Comparison of ENCODE assay signal across 9 mouse cellular contexts in the genomic region with DNA sequence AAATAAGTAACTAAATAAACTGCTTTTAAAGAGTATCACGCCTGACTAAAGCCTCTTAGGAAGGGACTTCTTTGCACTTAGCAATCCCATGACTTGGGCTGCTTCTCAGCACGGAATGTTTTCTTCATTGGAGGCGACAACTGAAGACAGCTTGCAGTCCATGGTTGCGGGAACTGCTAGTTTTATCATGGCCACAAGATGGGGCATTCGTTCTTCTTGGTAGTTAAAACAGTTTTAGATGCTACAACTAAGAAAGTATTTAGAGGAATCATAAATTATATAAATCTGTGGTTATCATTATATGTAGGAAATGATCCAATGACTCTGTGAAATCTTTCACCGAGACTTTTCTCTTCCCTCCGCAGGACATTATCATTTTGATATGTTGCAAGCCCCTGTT. TPM values are rescaled to one million over a fixed set of nuclear protein-coding genes. Genes with fewer than 3 reads are reported as not detected.
A peak's percentile ranks its signal among the peaks of the same experiment; 100 is the strongest.
DNase-seq lines count a peak whose midpoint lies in the region; ATAC-seq and TF ChIP-seq lines count a peak whose summit lies in the region.
"Had no signal": no experiment of that assay in that cellular context is flagged by ENCODE, and none has a peak within 500 bp of the region (broad histone marks: within the 10 kb centered on the region; RNA-seq: fewer than 3 reads in every experiment).

No protein-coding gene starts in this region.

- 31% methylated on average over 7 of the region's 7 CpGs for WGBS in heart, embryonic 15.5 days
- WGBS in stomach, postnatal 0 days = 34% methylated on average over 7 of the region's 7 CpGs

- no peak overlapping the region for H3K9ac ChIP-seq in heart, embryonic 15.5 days
- no peak overlapping the region for H3K9ac ChIP-seq in stomach, postnatal 0 days (ENCODE audit: low read length)

- peak; percentile 83 for DNase-seq in heart, adult 11 months
- DNase-seq in heart, postnatal 25 days (ENCODE audit: low spot score) = no peak
- peak; percentile 70 for DNase-seq in adipocyte (ENCODE audit: low spot score)
- peak; percentile 76 for DNase-seq in embryo, embryonic 11 days
- DNase-seq in layer of hippocampus, postnatal 36 days = peak; percentile 50 to 56
- peak; percentile 36 for DNase-seq in mesoderm, embryonic 11.5 days (ENCODE audit: low read depth, low spot score)
- peak; percentile 49 for DNase-seq in stomach, postnatal 0 days (ENCODE audit: low spot score)

- H3K27ac ChIP-seq in heart, embryonic 15.5 days = no peak overlapping the region
- no peak overlapping the region for H3K27ac ChIP-seq in stomach, postnatal 0 days (replicated peaks)
- H3K27ac ChIP-seq: macrophage had no signal

- no peak overlapping the region for H3K4me3 ChIP-seq in heart, embryonic 15.5 days
- H3K4me3 ChIP-seq in stomach, postnatal 0 days (ENCODE audit: low read depth, low read length) = no peak overlapping the region

- H3K27me3 ChIP-seq in heart, embryonic 15.5 days = 0 out of 2 replicates have a peak, but pooled peaks cover 2% of the 10 kb centered on the region
- no peaks in the 10 kb centered on the region for H3K27me3 ChIP-seq in stomach, postnatal 0 days (ENCODE audit: control insufficient read depth, insufficient read depth, low read length)

- ATAC-seq in heart, embryonic 15.5 days (replicated peaks; ENCODE audit: insufficient number of reproducible peaks, insufficient read depth, low FRiP score, low read depth) = no peak
- no peak for ATAC-seq in stomach, postnatal 0 days (ENCODE audit: low FRiP score, low TSS enrichment)

- TF ChIP-seq CTCF in stomach, postnatal 0 days (IDR thresholded peaks at IDR 0.05; ENCODE audit: low read depth) = peak; percentile 90

- H3K36me3 ChIP-seq in heart, embryonic 15.5 days = no peaks in the 10 kb centered on the region
- H3K36me3 ChIP-seq in stomach, postnatal 0 days (ENCODE audit: control insufficient read depth, insufficient read depth, low read length) = no peaks in the 10 kb centered on the region; the same call in 1 of the 2 replicates

- no peak for TF ChIP-seq EP300 in stomach, postnatal 0 days (optimal IDR thresholded peaks at IDR 0.05)

- peak overlapping the region; percentile 60 for H3K4me2 ChIP-seq in heart, embryonic 15.5 days
- H3K4me2 ChIP-seq in stomach, postnatal 0 days (replicated peaks; ENCODE audit: low read depth) = no peak overlapping the region

- no peaks in the 10 kb centered on the region for H3K9me3 ChIP-seq in heart, embryonic 15.5 days (replicated peaks)
- no peaks in the 10 kb centered on the region for H3K9me3 ChIP-seq in stomach, postnatal 0 days (ENCODE audit: control insufficient read depth, low read length)

- intact Hi-C loops in heart, postnatal 25 days (cut with DNase I) = loop anchor here (1.0 kb wide), 1 partner anchor 150 kb away; no protein-coding TSS in a partner anchor

- H3K4me1 ChIP-seq in heart, embryonic 15.5 days (replicated peaks) = peaks cover 9% of the 10 kb centered on the region
- no peaks in the 10 kb centered on the region for H3K4me1 ChIP-seq in stomach, postnatal 0 days (replicated peaks; ENCODE audit: control insufficient read depth, insufficient read depth)

RNA-seq across cellular contexts. Expression of gene Gtf2a1, which starts 50.4 kb away (rescaled TPM):
- total RNA-seq in heart, postnatal 25 days (2021) = 10 to 100 TPM; 24.7 to 27.4 TPM
- polyA plus RNA-seq in heart, embryonic 15.5 days (2015; fragmentation: Nextera tagmentation; extraction: Ambion mirVana) = 24.5 and 27.9 TPM in 2 replicates
- total RNA-seq in layer of hippocampus, postnatal 36 days (2021) = 10 to 100 TPM; 52.8 to 55.7 TPM
- 17.0 and 18.9 TPM in 2 replicates for polyA plus RNA-seq in stomach, postnatal 0 days (2015; fragmentation: Nextera tagmentation; extraction: Ambion mirVana)
